Mouse (Mus musculus) ES-Bruce4 (cell line): Measurements from ENCODE around the gene Usp39. TPM values are rescaled to one million over a fixed set of nuclear protein-coding genes. Genes with fewer than 3 reads are reported as not detected.
A peak's percentile ranks its signal among the peaks of the same experiment; 100 is the strongest.

Source experiments
- H3K27ac ChIP-seq: 2 replicates; pipeline ENCODE4 v1.5.1; 2012; ENCODE audit warnings: low read length, inconsistent platforms; ENCODE audit not compliant: insufficient read depth
- H3K27me3 ChIP-seq: 2 replicates; pipeline ENCODE4 v1.6.1; 2012; ENCODE audit warnings: mild to moderate bottlenecking, low read length, inconsistent platforms; ENCODE audit not compliant: control insufficient read depth, poor library complexity, insufficient read depth, severe bottlenecking
- H3K36me3 ChIP-seq: 2 replicates; pipeline ENCODE4 v1.6.1; 2012; ENCODE audit warnings: inconsistent platforms, mild to moderate bottlenecking, low read length, moderate library complexity; ENCODE audit not compliant: control insufficient read depth, poor library complexity, insufficient read depth, severe bottlenecking
- H3K4me1 ChIP-seq: one replicate; pipeline ENCODE4 v1.8.1; 2011; ENCODE audit warnings: low read length; ENCODE audit not compliant: control insufficient read depth, insufficient read depth
- H3K4me3 ChIP-seq: 2 replicates; pipeline ENCODE4 v1.5.1; 2011; ENCODE audit warnings: low read depth, mild to moderate bottlenecking, low read length
- H3K9ac ChIP-seq: 2 replicates; pipeline ENCODE4 v1.6.1; 2012; ENCODE audit warnings: low read depth, mild to moderate bottlenecking, inconsistent platforms; ENCODE audit not compliant: poor library complexity, severe bottlenecking
- H3K9me3 ChIP-seq: replicated peaks from 2 replicates; pipeline ENCODE4 v1.6.1; 2012; ENCODE audit warnings: mild to moderate bottlenecking, low read length, inconsistent platforms; ENCODE audit not compliant: control insufficient read depth, poor library complexity, insufficient read depth, severe bottlenecking
- CTCF ChIP-seq: IDR thresholded peaks from one replicate; pipeline ENCODE4 v1.8.1; 2011; ENCODE audit warnings: low read depth, low read length
- EP300 ChIP-seq: IDR thresholded peaks from 2 replicates; pipeline ENCODE4 v1.6.1; 2011; ENCODE audit warnings: low read depth, low read length; ENCODE audit not compliant: insufficient read depth
- POLR2A ChIP-seq: IDR thresholded peaks from one replicate; pipeline ENCODE4 v1.8.1; 2011; ENCODE audit warnings: low read length; ENCODE audit not compliant: insufficient read depth
- polyA plus RNA-seq: library from polyadenylated mRNA; stranded (reverse); fragments of >200 nt; gene quantifications from 2 replicates; pipeline ENCODE4 v1.2.4, GENCODE M21; 2011; ENCODE audit warnings: low read depth; ENCODE audit not compliant: missing spikeins, insufficient read depth, insufficient read length

Gene Usp39
- polyA plus RNA-seq, 1 experiment = 76.5 TPM

GRCm38 (mm10) chr6:72369557-72369956 is 24.6 kb upstream of the Usp39 start:
- no peak overlapping the region for H3K4me3 ChIP-seq
- no peaks in the 10 kb centered on the region for H3K36me3 ChIP-seq
- no peaks in the 10 kb centered on the region for H3K4me1 ChIP-seq
- H3K9ac ChIP-seq = no peak overlapping the region
- H3K27me3 ChIP-seq = no peaks in the 10 kb centered on the region
- no peaks in the 10 kb centered on the region for H3K9me3 ChIP-seq
- H3K27ac ChIP-seq = no peak overlapping the region
- no peak for TF ChIP-seq CTCF
- TF ChIP-seq POLR2A = no peak
- no peak for TF ChIP-seq EP300

- H3K4me1 ChIP-seq = no peaks in the 10 kb centered on the region
- H3K9ac ChIP-seq = no peak overlapping the region
- H3K4me3 ChIP-seq = no peak overlapping the region
- H3K36me3 ChIP-seq = no peaks in the 10 kb centered on the region
- no peak for TF ChIP-seq POLR2A
- TF ChIP-seq EP300 = no peak
- no peak for TF ChIP-seq CTCF
- no peak overlapping the region for H3K27ac ChIP-seq
- H3K27me3 ChIP-seq = no peaks in the 10 kb centered on the region
- no peaks in the 10 kb centered on the region for H3K9me3 ChIP-seq
Measured at GRCm38 (mm10) chr6:72367460-72367974, 22.5 kb upstream of the Usp39 start.

- H3K9ac ChIP-seq = no peak within 1 kb of the TSS
- H3K4me3 ChIP-seq = no peak within 1 kb of the TSS
- no peaks in the 10 kb centered on the region for H3K9me3 ChIP-seq
- TF ChIP-seq EP300 (no peak), CTCF (no peak), POLR2A (no peak)
- H3K27ac ChIP-seq = no peak within 1 kb of the TSS
- no peaks in the 10 kb centered on the region for H3K36me3 ChIP-seq
- H3K27me3 ChIP-seq = no peaks in the 10 kb centered on the region
- no peaks in the 10 kb centered on the region for H3K4me1 ChIP-seq
Measured at GRCm38 (mm10) chr6:72366844-72367443, 22.0 kb upstream of the Usp39 start, which contains the start of gene Rnf181. Gene Rnf181, minus strand, starts transcription at chr6:72366956.

GRCm38 (mm10) chr6:72366304-72366703 is 21.3 kb upstream of the Usp39 start:
- Histone ChIP-seq H3K4me1 (peaks cover under 1% of the 10 kb centered on the region), H3K9ac (no peak overlapping the region), H3K9me3 (no peaks in the 10 kb centered on the region)

GRCm38 (mm10) chr6:72364985-72365384 is 20.0 kb upstream of the Usp39 start:
- peaks cover 4% of the 10 kb centered on the region for H3K4me1 ChIP-seq
- TF ChIP-seq CTCF = no peak
- TF ChIP-seq POLR2A = no peak
- TF ChIP-seq EP300 = no peak
- H3K27me3 ChIP-seq = no peaks in the 10 kb centered on the region
- H3K9me3 ChIP-seq = no peaks in the 10 kb centered on the region
- H3K27ac ChIP-seq = no peak overlapping the region
- H3K4me3 ChIP-seq = no peak overlapping the region
- peaks cover 7% of the 10 kb centered on the region; the same call in 1 of the 2 replicates for H3K36me3 ChIP-seq
- H3K9ac ChIP-seq = no peak overlapping the region

More at GRCm38 (mm10) chr6:72366304-72366703, 21.3 kb upstream of the Usp39 start:
- TF ChIP-seq POLR2A (no peak), CTCF (no peak), EP300 (no peak)
- H3K36me3 ChIP-seq = no peaks in the 10 kb centered on the region
- no peaks in the 10 kb centered on the region for H3K27me3 ChIP-seq
- no peak overlapping the region for H3K4me3 ChIP-seq
- no peak overlapping the region for H3K27ac ChIP-seq

- H3K9ac ChIP-seq = no peak overlapping the region
- H3K36me3 ChIP-seq = peaks cover 12% of the 10 kb centered on the region
- TF ChIP-seq CTCF (peak; percentile 42), POLR2A (no peak), EP300 (no peak)
- no peaks in the 10 kb centered on the region for H3K27me3 ChIP-seq
- peaks cover 4% of the 10 kb centered on the region for H3K4me1 ChIP-seq
- H3K9me3 ChIP-seq = no peaks in the 10 kb centered on the region
- H3K27ac ChIP-seq = no peak overlapping the region
- no peak overlapping the region for H3K4me3 ChIP-seq
Measured at GRCm38 (mm10) chr6:72364009-72364408, 19.0 kb upstream of the Usp39 start.
